Mouse (Mus musculus) testis, adult 2 months (tissue): ENCODE data around the gene E130116L18Rik. TPM values are rescaled to one million over a fixed set of nuclear protein-coding genes. Genes with fewer than 3 reads are reported as not detected.

Source experiments
- H3K27ac ChIP-seq: fragments of 200-500 bp; 2 replicates; pipeline ENCODE4 v1.5.1; 2012; ENCODE audit warnings: low read depth, low read length; ENCODE audit not compliant: control insufficient read depth, insufficient read depth
- H3K27me3 ChIP-seq: fragments of 200-500 bp; 2 replicates; pipeline ENCODE4 v1.6.1; 2012; ENCODE audit warnings: mild to moderate bottlenecking, low read length, moderate library complexity; ENCODE audit not compliant: control insufficient read depth, insufficient read depth
- H3K36me3 ChIP-seq: fragments of 200-500 bp; 2 replicates; pipeline ENCODE4 v1.6.1; 2012; ENCODE audit warnings: mild to moderate bottlenecking, low read length; ENCODE audit not compliant: control insufficient read depth, insufficient read depth
- H3K4me1 ChIP-seq: fragments of 200-500 bp; 2 replicates; pipeline ENCODE4 v1.6.1; 2012; ENCODE audit warnings: low read length; ENCODE audit not compliant: control insufficient read depth, insufficient read depth
- H3K4me3 ChIP-seq: fragments of 200-500 bp; 2 replicates; pipeline ENCODE4 v1.5.1; 2012; ENCODE audit warnings: low read depth, mild to moderate bottlenecking, low read length, moderate library complexity, mixed read lengths; ENCODE audit not compliant: control insufficient read depth
- CTCF ChIP-seq: fragments of 200-500 bp; IDR thresholded peaks from 2 replicates; pipeline ENCODE4 v1.5.1; 2012; ENCODE audit warnings: low read depth, mild to moderate bottlenecking, inconsistent platforms, low read length, moderate library complexity; ENCODE audit not compliant: control insufficient read depth, insufficient read depth, insufficient replicate concordance
- POLR2A ChIP-seq: fragments of 200-500 bp; IDR thresholded peaks from 2 replicates; pipeline ENCODE4 v1.6.1; 2012; ENCODE audit warnings: low read depth, mild to moderate bottlenecking, inconsistent platforms, low read length, moderate library complexity; ENCODE audit not compliant: control insufficient read depth
- polyA plus RNA-seq: library from polyadenylated mRNA; depleted of rRNA; stranded (reverse); fragments of >200 nt; gene quantifications from 2 replicates; pipeline ENCODE4 v1.2.3, GENCODE M21; 2012; rRNA removed

E130116L18Rik gene
- polyA plus RNA-seq: not detected in 2 replicates

- Histone ChIP-seq H3K27me3 (no peaks in the 10 kb centered on the region), H3K4me1 (peaks cover 3% of the 10 kb centered on the region; the same call in 1 of the 2 replicates), H3K4me3 (peak within 1 kb of the TSS; percentile 71), H3K27ac (peak within 1 kb of the TSS; percentile 54), H3K36me3 (no peaks in the 10 kb centered on the region)
- TF ChIP-seq CTCF (no peak), POLR2A (peak; percentile 68)
Measured at GRCm38 (mm10) chr5:25222752-25223702, at the start of gene E130116L18Rik. Gene E130116L18Rik, minus strand, starts transcription at chr5:25223153.

DNA sequence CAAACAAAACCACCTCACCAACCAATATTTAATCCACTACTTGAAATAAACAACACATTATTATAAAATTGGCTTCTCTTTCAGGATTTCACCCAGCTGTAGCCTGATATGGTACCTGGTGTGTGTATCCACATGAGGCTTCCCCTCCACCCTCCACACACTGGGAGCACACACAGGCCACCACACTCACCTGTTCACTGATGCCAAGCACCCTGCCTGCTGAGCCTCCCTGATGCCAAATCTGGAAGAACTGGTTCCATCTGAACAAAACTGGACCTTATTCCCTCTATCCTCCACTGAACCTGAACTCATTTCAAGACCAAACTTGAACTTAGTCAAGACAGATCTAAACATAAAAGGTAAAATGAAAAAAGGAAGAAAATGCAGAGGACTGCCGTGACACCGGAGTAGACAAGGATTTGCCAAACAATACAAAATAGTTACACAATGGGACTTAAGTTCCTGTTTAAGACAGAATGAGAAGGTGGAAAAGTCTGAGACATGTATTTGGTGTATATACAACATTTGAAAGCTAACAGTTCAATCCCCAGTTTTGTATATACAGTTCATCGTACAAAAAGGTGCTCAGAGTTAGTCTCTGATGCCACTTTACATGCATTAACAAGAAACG, 45.4 kb upstream of the E130116L18Rik start:
- no peaks in the 10 kb centered on the region for H3K27me3 ChIP-seq
- TF ChIP-seq POLR2A: no peak
- no peak for TF ChIP-seq CTCF
- H3K36me3 ChIP-seq: no peaks in the 10 kb centered on the region
- H3K27ac ChIP-seq: no peak overlapping the region
- H3K4me3 ChIP-seq: no peak overlapping the region
- H3K4me1 ChIP-seq: no peaks in the 10 kb centered on the region

DNA sequence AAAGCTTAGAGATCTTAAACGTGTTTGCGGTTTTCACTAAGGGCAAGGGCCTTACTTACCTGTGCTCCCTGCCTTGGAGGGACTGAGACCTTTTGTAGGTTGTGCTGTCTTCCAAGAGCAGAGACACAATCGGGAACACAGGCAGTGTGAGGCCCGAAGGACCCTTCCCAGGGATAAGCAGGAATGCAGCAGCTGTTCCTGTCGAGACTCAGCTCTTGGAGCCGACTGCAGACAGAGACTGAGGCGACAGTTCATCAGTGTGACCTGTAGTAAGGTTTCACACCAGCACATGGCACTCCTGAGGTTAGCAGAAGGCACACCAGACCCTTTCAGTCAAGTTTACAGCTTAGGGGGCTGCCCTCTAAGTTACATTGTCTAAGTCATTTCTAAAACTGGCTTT, 39.3 kb upstream of the E130116L18Rik start:
- Histone ChIP-seq H3K27ac (no peak overlapping the region), H3K4me3 (no peak overlapping the region), H3K4me1 (no peaks in the 10 kb centered on the region), H3K27me3 (no peaks in the 10 kb centered on the region), H3K36me3 (no peaks in the 10 kb centered on the region)
- TF ChIP-seq CTCF: no peak
- TF ChIP-seq POLR2A: no peak

- Histone ChIP-seq H3K36me3 (no peaks in the 10 kb centered on the region), H3K4me3 (no peak overlapping the region), H3K4me1 (no peaks in the 10 kb centered on the region), H3K27ac (no peak overlapping the region), H3K27me3 (no peaks in the 10 kb centered on the region)
- TF ChIP-seq CTCF (no peak), POLR2A (no peak)
Measured at GRCm38 (mm10) chr5:25261452-25261851, 38.5 kb upstream of the E130116L18Rik start.

GRCm38 (mm10) chr5:25256686-25257085, 33.7 kb upstream of the E130116L18Rik start:
- H3K4me1 ChIP-seq: no peaks in the 10 kb centered on the region
- no peak overlapping the region for H3K27ac ChIP-seq
- no peaks in the 10 kb centered on the region for H3K27me3 ChIP-seq
- TF ChIP-seq POLR2A: no peak
- TF ChIP-seq CTCF: no peak
- H3K36me3 ChIP-seq: no peaks in the 10 kb centered on the region
- no peak overlapping the region for H3K4me3 ChIP-seq

DNA sequence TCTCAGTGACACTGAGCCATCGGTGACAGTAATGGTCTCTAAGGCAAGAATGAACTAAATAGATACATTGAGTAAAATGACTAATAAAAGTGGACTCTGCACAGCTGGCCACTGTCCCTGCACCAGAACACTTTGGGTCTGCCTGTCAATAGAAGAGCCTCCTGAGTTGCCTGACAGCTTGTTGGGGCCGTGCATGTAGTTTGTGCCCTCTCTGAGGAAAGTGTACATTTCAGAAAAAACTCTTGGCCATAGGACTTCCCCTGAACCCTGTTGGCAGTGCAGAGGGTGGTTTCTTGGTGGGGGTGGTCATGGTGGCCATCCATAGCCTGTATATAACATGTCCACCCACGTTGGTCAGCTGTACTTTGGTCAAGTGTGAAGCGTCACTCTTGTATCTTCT, 31.5 kb upstream of the E130116L18Rik start:
- no peaks in the 10 kb centered on the region for H3K36me3 ChIP-seq
- no peak overlapping the region for H3K4me3 ChIP-seq
- no peak overlapping the region for H3K27ac ChIP-seq
- H3K27me3 ChIP-seq: no peaks in the 10 kb centered on the region
- TF ChIP-seq POLR2A (no peak), CTCF (no peak)
- no peaks in the 10 kb centered on the region for H3K4me1 ChIP-seq

DNA sequence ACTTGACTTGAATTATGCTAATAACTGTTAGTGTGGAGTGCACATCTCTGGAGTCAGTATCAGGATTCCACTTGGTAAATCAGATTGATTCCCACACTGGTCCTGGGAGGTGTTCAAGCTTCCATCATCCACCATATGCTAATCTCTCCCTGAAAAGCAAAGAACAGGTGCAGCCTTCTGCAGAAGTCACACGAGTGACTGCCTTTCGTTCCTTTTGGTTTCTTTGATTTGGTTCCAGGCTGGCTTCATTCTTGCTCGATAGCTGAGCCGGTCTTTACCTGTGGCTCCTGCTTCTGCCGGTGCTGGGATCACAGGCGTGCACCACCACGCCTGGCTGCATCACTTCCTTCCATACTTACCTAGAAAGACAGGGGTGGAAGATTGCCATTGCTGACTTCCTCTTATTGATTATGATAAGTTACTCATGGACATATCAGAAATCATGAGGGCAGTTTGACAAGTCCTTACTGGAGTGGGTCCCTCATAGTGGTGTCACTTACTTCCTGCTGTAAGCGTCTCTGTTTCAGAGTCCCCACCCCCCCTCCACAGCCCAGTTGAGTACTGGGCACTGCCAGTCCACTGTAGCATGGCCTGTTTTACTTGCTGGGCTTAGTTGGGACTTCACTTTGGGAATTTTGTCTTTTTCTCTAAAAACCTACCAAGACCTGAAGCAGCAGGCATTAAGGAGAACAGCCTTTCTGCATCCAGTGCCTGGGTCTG, 30.0 kb upstream of the E130116L18Rik start:
- H3K27me3 ChIP-seq: no peaks in the 10 kb centered on the region

More for the DNA sequence above, 30.0 kb upstream of the E130116L18Rik start:
- no peaks in the 10 kb centered on the region for H3K4me1 ChIP-seq
- H3K4me3 ChIP-seq: no peak overlapping the region
- H3K36me3 ChIP-seq: no peaks in the 10 kb centered on the region
- TF ChIP-seq POLR2A (no peak), CTCF (no peak)
- H3K27ac ChIP-seq: no peak overlapping the region
